Mouse (Mus musculus): ENCODE data around the gene Hivep1.

GRCm38 (mm10) chr13:42050160-42050559 is 1.7 kb upstream of the Hivep1 start:
- TF ChIP-seq GATA1 (IDR thresholded peaks at IDR 0.05; ENCODE audit: low read length), result no peak
- no peak for TF ChIP-seq TAL1 (IDR thresholded peaks at IDR 0.05; ENCODE audit: low read length)

Data from erythroblast, embryonic 14.5 days (primary cell).